Mouse (Mus musculus) retina, postnatal 7 days (tissue): ENCODE measurements around the gene Pou2f3.
A peak's percentile ranks its signal among the peaks of the same experiment; 100 is the strongest.

ENCODE experiments used
- DNase-seq: peaks from one replicate; pipeline ENCODE4 v3.0.0-alpha.2; 2012; ENCODE audit warnings: low read depth, low spot score

Pou2f3 gene

DNA sequence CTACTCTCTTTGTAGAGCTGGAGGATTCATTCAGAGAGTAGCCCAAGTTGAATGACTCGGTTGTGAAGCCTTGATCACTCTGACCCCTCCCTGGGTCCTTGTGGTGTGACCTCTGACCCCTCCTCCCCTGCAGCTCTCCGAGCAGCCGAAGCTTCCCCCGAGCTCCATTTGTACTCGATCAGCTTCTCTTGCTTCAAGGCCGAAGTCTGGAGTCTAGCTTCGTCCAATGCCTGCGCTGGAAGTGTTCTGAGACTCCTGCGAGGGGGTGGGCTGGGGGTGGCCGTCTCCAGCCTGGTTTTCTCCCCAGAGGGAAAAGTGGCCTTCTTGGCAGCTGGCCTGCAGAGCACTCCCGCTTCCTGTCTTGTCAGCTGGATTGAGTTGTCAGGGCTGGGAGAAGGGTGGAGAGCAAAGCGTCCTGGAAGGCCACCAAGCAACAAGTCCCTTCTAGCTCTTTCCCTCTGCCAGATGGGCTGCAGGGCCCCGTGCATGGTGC lies at the start of gene Pou2f3:
TSS of gene Pou2f3 (minus strand) at position 180 of the 493 bp plus-strand sequence.
- DNase-seq = no peak

GRCm38 (mm10) chr9:43253271-43253681 lies 43.1 kb upstream of the Pou2f3 start:
- DNase-seq = no peak

GRCm38 (mm10) chr9:43252790-43253189 lies 42.6 kb upstream of the Pou2f3 start:
- DNase-seq = no peak

DNA sequence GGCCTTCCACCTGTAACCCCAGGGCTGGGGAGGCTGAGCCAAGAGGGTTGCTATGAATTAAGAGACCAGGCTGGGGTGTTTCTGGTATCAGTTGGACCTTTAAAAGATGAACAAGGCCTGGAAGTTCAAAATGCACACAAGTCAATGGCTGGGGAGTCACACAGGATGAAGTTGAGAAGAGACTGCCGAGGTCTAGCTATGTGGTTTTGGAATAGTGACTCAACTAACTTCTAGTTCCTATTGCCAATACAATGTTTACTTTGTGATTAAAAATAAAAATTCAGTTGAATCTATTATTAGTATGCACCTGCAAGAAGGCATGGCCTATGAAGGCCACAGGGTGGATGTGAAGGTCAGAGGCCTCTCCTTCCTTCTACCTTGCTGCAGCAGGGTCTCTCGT lies 41.6 kb upstream of the Pou2f3 start:
- DNase-seq = no peak

- DNase-seq = no peak
Measured at GRCm38 (mm10) chr9:43246738-43247180, 36.6 kb upstream of the Pou2f3 start.

GRCm38 (mm10) chr9:43245801-43246570 lies 35.8 kb upstream of the Pou2f3 start:
- no peak for DNase-seq

GRCm38 (mm10) chr9:43242432-43242831 lies 32.3 kb upstream of the Pou2f3 start:
- no peak for DNase-seq

GRCm38 (mm10) chr9:43241970-43242369 lies 31.8 kb upstream of the Pou2f3 start:
- no peak for DNase-seq

DNA sequence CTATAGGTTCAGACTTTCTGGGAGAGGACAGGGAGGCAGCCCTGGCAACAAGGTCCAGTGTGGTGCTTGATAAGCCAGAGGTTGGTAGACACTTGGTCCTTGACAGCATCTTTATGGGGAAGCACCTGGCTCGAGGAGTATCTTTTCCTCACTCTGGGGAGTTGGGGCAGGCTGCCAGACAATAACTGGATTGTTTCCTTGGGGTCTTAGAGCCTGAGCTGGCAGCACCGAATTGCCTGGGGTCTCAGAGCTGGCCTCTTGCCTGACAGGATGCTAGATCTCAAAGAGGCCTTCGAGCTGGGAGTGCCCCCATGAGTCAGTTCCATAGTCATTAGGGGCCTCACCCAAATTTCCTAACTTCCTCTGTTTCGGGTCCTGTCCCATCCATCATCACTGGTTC lies 31.1 kb upstream of the Pou2f3 start:
- no peak for DNase-seq

DNA sequence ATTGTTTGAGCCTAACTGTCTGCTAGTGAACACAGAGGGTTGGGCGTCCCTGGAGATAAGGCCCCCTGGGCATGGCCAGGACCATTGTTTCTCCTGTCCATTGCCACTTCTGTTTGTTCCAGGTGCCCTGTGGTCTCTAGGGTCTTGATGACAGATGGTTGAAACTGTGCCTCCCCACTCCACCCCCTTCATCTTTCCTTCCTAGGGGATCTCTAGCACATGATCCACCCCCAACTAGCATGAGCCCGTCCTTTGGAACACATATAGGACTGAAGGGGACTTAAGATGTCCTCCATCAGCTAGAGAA lies 30.4 kb upstream of the Pou2f3 start:
- no peak for DNase-seq

GRCm38 (mm10) chr9:43239712-43240593 lies 29.8 kb upstream of the Pou2f3 start, which contains the start of gene Oaf:
Gene Oaf (minus strand): TSS chr9:43239911.
- peak; percentile 34 for DNase-seq

DNA sequence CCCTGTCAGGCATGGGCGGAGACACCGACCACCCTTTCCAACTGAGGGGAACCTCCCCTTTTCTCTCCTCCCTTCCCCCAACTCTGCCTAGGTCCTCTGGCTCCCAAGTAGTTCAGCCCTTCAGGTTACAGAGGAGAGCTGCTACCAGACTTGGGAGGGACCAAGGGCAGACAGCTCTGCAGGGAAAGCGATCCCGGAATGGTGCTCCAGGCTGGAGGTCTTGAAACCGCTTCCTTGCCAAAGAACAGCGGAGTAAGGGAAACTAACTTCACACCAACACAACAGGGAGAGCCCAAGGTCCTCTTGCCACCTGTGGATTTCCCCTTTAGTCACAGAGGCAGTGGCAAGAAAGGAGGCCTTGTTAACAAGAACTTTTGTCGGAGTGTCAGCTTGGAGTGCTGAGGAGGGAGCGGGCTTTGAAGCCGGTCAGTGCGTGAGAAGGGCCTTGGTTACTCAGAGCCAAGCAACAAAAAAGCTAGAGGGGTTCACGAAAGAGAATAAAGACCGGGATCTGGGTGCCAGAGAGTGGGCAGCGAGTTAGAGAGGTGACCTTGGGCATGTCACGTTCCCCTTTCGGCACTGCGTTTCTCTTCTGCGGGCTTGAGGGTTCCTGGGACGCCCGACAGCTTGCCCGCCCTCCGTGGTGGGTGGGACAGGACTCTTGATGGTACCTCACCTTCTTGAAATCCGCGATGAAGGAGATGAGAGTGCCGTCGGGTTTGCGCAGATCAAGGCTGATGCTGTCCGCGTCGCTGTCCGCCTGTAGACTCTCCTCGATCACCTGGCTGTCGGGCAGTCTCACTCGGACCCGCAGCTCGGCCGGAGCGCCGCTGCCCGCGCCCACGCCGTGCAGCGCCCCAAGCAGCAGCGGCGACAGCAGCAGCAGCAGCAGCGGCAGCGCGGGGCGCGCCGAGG lies 28.7 kb upstream of the Pou2f3 start:
- DNase-seq = no peak

DNA sequence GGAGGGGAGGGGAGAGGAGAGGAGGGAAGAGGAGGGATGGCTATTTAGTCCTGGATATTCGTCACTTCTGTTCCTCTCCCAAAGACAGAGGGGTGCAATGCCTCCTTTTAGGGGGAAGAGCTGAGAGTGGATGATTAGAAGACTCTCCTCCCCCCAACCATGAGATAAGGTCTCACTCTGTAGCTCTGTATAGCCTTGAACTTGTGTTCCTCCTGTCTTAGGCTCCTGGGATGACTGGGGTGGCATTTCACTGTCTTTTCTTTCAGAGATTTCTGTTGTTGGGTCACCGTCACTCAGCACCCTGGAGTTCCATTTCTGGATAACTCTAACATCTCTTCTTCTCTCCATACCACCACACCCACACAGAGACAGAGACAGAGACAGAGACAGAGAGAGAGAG lies 28.0 kb upstream of the Pou2f3 start:
- DNase-seq = no peak

- DNase-seq = no peak
Measured at GRCm38 (mm10) chr9:43237111-43237775, 27.1 kb upstream of the Pou2f3 start.

DNA sequence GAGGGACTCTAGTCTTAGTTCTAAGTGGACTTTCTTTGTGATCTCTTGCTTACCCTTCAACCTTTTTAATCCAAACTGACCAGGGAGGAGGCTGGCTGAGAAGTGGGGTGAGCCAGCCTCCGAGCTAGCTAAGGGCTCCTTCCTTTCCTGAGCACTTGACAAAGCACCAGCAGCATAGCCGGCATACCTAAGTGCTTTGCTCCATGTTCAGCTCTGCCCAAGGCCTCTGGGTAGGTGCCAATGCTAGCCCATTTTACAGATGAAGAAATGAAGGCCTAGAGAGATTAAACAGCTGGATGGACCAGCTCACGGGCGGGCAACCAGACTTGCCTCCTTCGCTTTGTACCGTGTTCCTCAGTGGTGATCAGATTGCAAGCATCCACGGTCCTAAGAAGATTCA lies 26.4 kb upstream of the Pou2f3 start:
- DNase-seq = no peak

- DNase-seq = no peak
Measured at GRCm38 (mm10) chr9:43236106-43236505, 25.9 kb upstream of the Pou2f3 start.

DNA sequence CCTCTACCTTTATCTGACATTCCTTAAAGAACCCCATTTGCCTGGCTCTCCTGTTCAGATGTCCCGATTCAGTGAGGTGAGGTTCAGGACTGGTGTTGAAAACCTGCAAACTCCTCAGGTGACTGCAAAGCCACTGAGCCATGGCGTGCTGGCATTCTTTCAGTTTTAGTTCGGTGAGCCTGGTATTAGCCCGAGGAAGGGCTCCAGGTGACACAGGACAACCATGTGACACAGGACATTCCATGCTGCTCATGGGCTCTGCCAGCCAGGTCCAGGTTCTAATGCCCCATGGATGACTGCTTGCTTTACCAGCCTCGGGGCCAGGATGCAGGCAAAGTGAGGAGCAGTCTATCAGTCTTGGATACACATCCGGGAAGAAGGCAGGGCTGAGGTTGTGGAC lies 25.2 kb upstream of the Pou2f3 start:
- DNase-seq = no peak

GRCm38 (mm10) chr9:43234496-43234895 lies 24.3 kb upstream of the Pou2f3 start:
- no peak for DNase-seq

DNA sequence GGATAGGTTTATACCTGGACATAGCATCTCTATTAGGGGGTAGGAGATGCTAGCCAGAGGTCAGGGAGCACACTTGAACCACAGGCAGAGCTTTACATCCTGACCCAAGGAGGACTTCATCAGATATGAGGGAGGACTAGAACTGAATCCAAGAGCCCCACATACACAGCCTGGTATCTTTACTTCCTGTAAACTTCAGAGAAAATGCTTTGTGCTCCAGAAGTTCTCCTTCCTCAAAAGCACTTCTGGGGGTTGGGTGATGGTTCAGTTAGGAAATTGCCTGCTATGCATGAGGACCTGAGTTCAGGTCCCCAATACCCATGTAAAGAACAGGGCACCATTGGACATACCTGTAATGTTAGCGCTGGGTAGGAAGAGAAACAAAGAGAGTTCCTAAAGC lies 23.3 kb upstream of the Pou2f3 start:
- DNase-seq = no peak

DNA sequence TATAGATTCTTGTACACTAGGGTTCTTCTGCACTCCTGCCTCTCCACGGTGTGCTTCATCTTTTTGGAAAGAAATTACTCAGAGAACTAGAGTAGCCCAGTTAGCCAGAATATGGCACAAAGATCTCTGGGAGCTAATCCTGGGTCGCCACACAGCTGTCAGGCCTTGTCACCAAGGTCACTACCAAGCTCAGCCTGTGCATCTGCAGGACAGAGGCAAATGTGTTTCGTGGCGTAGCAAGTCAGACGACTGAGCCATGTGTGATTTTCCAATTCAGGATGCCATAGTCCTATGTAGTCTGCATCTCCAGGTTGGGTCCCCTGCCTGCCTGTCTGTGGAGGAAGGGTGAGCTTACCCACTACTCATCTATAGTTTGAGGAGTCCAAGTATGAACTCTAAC lies 22.9 kb upstream of the Pou2f3 start:
- no peak for DNase-seq

GRCm38 (mm10) chr9:43232286-43232685 lies 22.1 kb upstream of the Pou2f3 start:
- DNase-seq = no peak
